Mouse (Mus musculus) forebrain, postnatal 0 days (tissue): Measurements from ENCODE around the gene Cep57l1. TPM values are rescaled to one million over a fixed set of nuclear protein-coding genes. Genes with fewer than 3 reads are reported as not detected.

Experiments
- ATAC-seq: fragments of 200-750 bp; cut with Nextera tagmentation; 2 replicates; pipeline ENCODE4 v1.8.0; 2017; ENCODE audit warnings: mild to moderate bottlenecking, moderate library complexity
- DNase-seq: peaks from one replicate; pipeline ENCODE4 v3.0.0-alpha.2; 2015
- H3K27ac ChIP-seq: fragments of 300-500 bp; sonication (generic); 2 replicates; pipeline ENCODE4 v1.5.1; 2014; ENCODE audit warnings: low read depth, mild to moderate bottlenecking, antibody characterized with exemption, low read length, moderate library complexity, mixed read lengths
- H3K27me3 ChIP-seq: fragments of 300-500 bp; sonication (generic); 2 replicates; pipeline ENCODE4 v1.6.1; 2014; ENCODE audit warnings: mild to moderate bottlenecking, low read length, mixed read lengths; ENCODE audit not compliant: insufficient read depth
- H3K36me3 ChIP-seq: fragments of 300-500 bp; sonication (generic); 2 replicates; pipeline ENCODE4 v1.6.1; 2014; ENCODE audit warnings: mild to moderate bottlenecking, moderate library complexity; ENCODE audit not compliant: insufficient read depth
- H3K4me1 ChIP-seq: fragments of 300-500 bp; sonication (generic); 2 replicates; pipeline ENCODE4 v1.6.1; 2014; ENCODE audit warnings: antibody characterized with exemption; ENCODE audit not compliant: insufficient read depth
- H3K4me2 ChIP-seq: fragments of 300-500 bp; sonication (generic); 2 replicates; pipeline ENCODE4 v1.6.1; 2014; ENCODE audit warnings: low read depth, mild to moderate bottlenecking, moderate library complexity
- H3K4me3 ChIP-seq: fragments of 300-500 bp; sonication (generic); 2 replicates; pipeline ENCODE4 v1.5.1; 2014; ENCODE audit warnings: low read depth, low read length, mixed read lengths
- H3K9ac ChIP-seq: fragments of 300-500 bp; sonication (generic); 2 replicates; pipeline ENCODE4 v1.6.1; 2014; ENCODE audit warnings: mild to moderate bottlenecking
- H3K9me3 ChIP-seq: fragments of 300-500 bp; sonication (generic); 2 replicates; pipeline ENCODE4 v1.6.1; 2016; ENCODE audit warnings: low read length
- CTCF ChIP-seq: sonication (generic); IDR thresholded peaks from 2 replicates; pipeline ENCODE4 v1.5.1; 2016; ENCODE audit warnings: antibody characterized with exemption, control low read depth, low read depth
- WGBS: fragments of 180-500 bp; shearing (Covaris S2); extraction: QIAGEN DNeasy Blood & Tissue Kit; methylation state at CpG from one replicate; pipeline ENCODE4 v1.1.7; 2014; 5-methylcytosine and 5-hydroxymethylcytosine counted together
- polyA plus RNA-seq: library from polyadenylated mRNA; unstranded; fragments of >200 nt; fragmentation: Nextera tagmentation; extraction: Ambion mirVana; gene quantifications from 2 replicates; pipeline ENCODE4 v1.2.1, GENCODE M21; 2015
- total RNA-seq: library from RNA; depleted of rRNA; stranded (reverse); fragments of >200 nt; gene quantifications from 2 replicates; pipeline ENCODE4 v1.2.3, GENCODE M21; 2014

Cep57l1 gene
- total and polyA plus RNA-seq, 2 experiments from 2014 or later, result 10.2 to 11.7 TPM

- no peak for DNase-seq
- no peaks in the 10 kb centered on the region for H3K36me3 ChIP-seq
- no peaks in the 10 kb centered on the region for H3K27me3 ChIP-seq
- H3K4me2 ChIP-seq, result no peak overlapping the region
- no peak overlapping the region for H3K4me3 ChIP-seq
- H3K9me3 ChIP-seq, result no peaks in the 10 kb centered on the region
- 68% methylated on average over 4 of the region's 4 CpGs for WGBS
- no peak overlapping the region for H3K9ac ChIP-seq
- H3K27ac ChIP-seq, result no peak overlapping the region
- ATAC-seq, result no peak
- TF ChIP-seq CTCF, result no peak
- no peaks in the 10 kb centered on the region for H3K4me1 ChIP-seq
Measured at GRCm38 (mm10) chr10:41830445-41830844, 20.8 kb upstream of the Cep57l1 start.

- H3K27me3 ChIP-seq, result no peaks in the 10 kb centered on the region
- H3K27ac ChIP-seq, result no peak overlapping the region
- H3K4me3 ChIP-seq, result no peak overlapping the region
- no peak overlapping the region for H3K4me2 ChIP-seq
- no peaks in the 10 kb centered on the region for H3K36me3 ChIP-seq
- TF ChIP-seq CTCF, result no peak
- ATAC-seq, result no peak
- WGBS, result 88% methylated on average over 2 of the region's 2 CpGs
- no peaks in the 10 kb centered on the region for H3K4me1 ChIP-seq
- H3K9me3 ChIP-seq, result no peaks in the 10 kb centered on the region
- no peak for DNase-seq
- no peak overlapping the region for H3K9ac ChIP-seq
Measured at GRCm38 (mm10) chr10:41829980-41830379, 20.3 kb upstream of the Cep57l1 start.

- Histone ChIP-seq H3K36me3 (no peaks in the 10 kb centered on the region), H3K4me1 (no peaks in the 10 kb centered on the region), H3K9ac (no peak overlapping the region), H3K4me2 (no peak overlapping the region), H3K27ac (no peak overlapping the region), H3K27me3 (no peaks in the 10 kb centered on the region), H3K4me3 (no peak overlapping the region), H3K9me3 (no peaks in the 10 kb centered on the region)
- ATAC-seq (no peak), DNase-seq (no peak)
- 79% methylated on average over 5 of the region's 5 CpGs for WGBS
- no peak for TF ChIP-seq CTCF
Measured at GRCm38 (mm10) chr10:41829191-41829590, 19.5 kb upstream of the Cep57l1 start.

- H3K27me3 ChIP-seq, result no peaks in the 10 kb centered on the region
- no peak overlapping the region for H3K4me3 ChIP-seq
- H3K9me3 ChIP-seq, result no peaks in the 10 kb centered on the region
- ATAC-seq (no peak), DNase-seq (no peak)
- TF ChIP-seq CTCF, result no peak
- H3K27ac ChIP-seq, result no peak overlapping the region
- H3K36me3 ChIP-seq, result no peaks in the 10 kb centered on the region
- H3K4me2 ChIP-seq, result no peak overlapping the region
- no peaks in the 10 kb centered on the region for H3K4me1 ChIP-seq
- 90% methylated on average over 4 of the region's 4 CpGs for whole genome bisulfite sequencing
- no peak overlapping the region for H3K9ac ChIP-seq
Measured at GRCm38 (mm10) chr10:41827784-41828183, 18.1 kb upstream of the Cep57l1 start.

GRCm38 (mm10) chr10:41826526-41827116, 16.9 kb upstream of the Cep57l1 start:
- DNase-seq (no peak), ATAC-seq (no peak)
- Histone ChIP-seq H3K4me1 (no peaks in the 10 kb centered on the region), H3K36me3 (no peaks in the 10 kb centered on the region), H3K9ac (no peak overlapping the region), H3K9me3 (no peaks in the 10 kb centered on the region), H3K27me3 (no peaks in the 10 kb centered on the region), H3K27ac (no peak overlapping the region), H3K4me3 (no peak overlapping the region), H3K4me2 (no peak overlapping the region)
- TF ChIP-seq CTCF, result no peak
- 91% methylated on average over 6 of the region's 6 CpGs for WGBS

- DNase-seq, result no peak
- H3K36me3 ChIP-seq, result no peaks in the 10 kb centered on the region
- H3K9ac ChIP-seq, result no peak overlapping the region
- no peaks in the 10 kb centered on the region for H3K27me3 ChIP-seq
- TF ChIP-seq CTCF, result no peak
- no peak overlapping the region for H3K4me2 ChIP-seq
- no peak overlapping the region for H3K4me3 ChIP-seq
- H3K4me1 ChIP-seq, result no peaks in the 10 kb centered on the region
- no peaks in the 10 kb centered on the region for H3K9me3 ChIP-seq
- H3K27ac ChIP-seq, result no peak overlapping the region
- WGBS, result 90% methylated on average over 4 of the region's 4 CpGs
- no peak for ATAC-seq
Measured at GRCm38 (mm10) chr10:41825996-41826395, 16.3 kb upstream of the Cep57l1 start.

GRCm38 (mm10) chr10:41825041-41825440, 15.4 kb upstream of the Cep57l1 start:
- H3K4me3 ChIP-seq, result no peak overlapping the region
- H3K27me3 ChIP-seq, result no peaks in the 10 kb centered on the region
- 90% methylated on average over 10 of the region's 10 CpGs for WGBS
- ATAC-seq (no peak), DNase-seq (no peak)
- H3K9ac ChIP-seq, result no peak overlapping the region
- H3K9me3 ChIP-seq, result no peaks in the 10 kb centered on the region
- H3K4me2 ChIP-seq, result no peak overlapping the region
- H3K4me1 ChIP-seq, result no peaks in the 10 kb centered on the region
- H3K27ac ChIP-seq, result no peak overlapping the region
- no peaks in the 10 kb centered on the region for H3K36me3 ChIP-seq
- TF ChIP-seq CTCF, result no peak
